Mouse (Mus musculus) neutrophil, adult 5-6 weeks (primary cell): Measurements from ENCODE around the gene Lmx1b. TPM values are rescaled to one million over a fixed set of nuclear protein-coding genes. Genes with fewer than 3 reads are reported as not detected.

ENCODE experiments used
- ATAC-seq: fragments of 151-379, 151-347 bp; 2 replicates; pipeline ENCODE4 v1.8.0; 2017; ENCODE audit warnings: mild to moderate bottlenecking, moderate TSS enrichment; ENCODE audit not compliant: insufficient number of reproducible peaks, poor library complexity, low FRiP score, severe bottlenecking; ENCODE audit errors: extremely low read depth
- total RNA-seq: library from RNA; stranded (forward); fragments of 200-1000 nt; gene quantifications from 2 replicates; pipeline ENCODE4 v1.2.3, GENCODE M21; 2017

Gene Lmx1b
- total RNA-seq = not detected in 2 replicates

GRCm38 (mm10) chr2:33640171-33640721, at the start of gene Lmx1b:
TSS of gene Lmx1b (minus strand) at chr2:33640511.
- no peak for ATAC-seq

GRCm38 (mm10) chr2:33689880-33690462, 49.7 kb upstream of the Lmx1b start:
- no peak for ATAC-seq

- ATAC-seq = no peak
Observed at GRCm38 (mm10) chr2:33689155-33689879, 49.0 kb upstream of the Lmx1b start.

- no peak for ATAC-seq
Observed at GRCm38 (mm10) chr2:33683594-33683993, 43.3 kb upstream of the Lmx1b start.

GRCm38 (mm10) chr2:33683095-33683494, 42.8 kb upstream of the Lmx1b start:
- no peak for ATAC-seq

- no peak for ATAC-seq
Observed at GRCm38 (mm10) chr2:33682219-33682618, 41.9 kb upstream of the Lmx1b start.

- ATAC-seq = no peak
Observed at GRCm38 (mm10) chr2:33678950-33679654, 38.8 kb upstream of the Lmx1b start.

- ATAC-seq = no peak
Observed at GRCm38 (mm10) chr2:33672701-33673472, 32.6 kb upstream of the Lmx1b start.

GRCm38 (mm10) chr2:33668741-33669140, 28.4 kb upstream of the Lmx1b start:
- no peak for ATAC-seq

- ATAC-seq = no peak
Observed at GRCm38 (mm10) chr2:33666388-33666945, 26.2 kb upstream of the Lmx1b start.

- ATAC-seq = no peak
Observed at GRCm38 (mm10) chr2:33665363-33666058, 25.2 kb upstream of the Lmx1b start.

GRCm38 (mm10) chr2:33664661-33665060, 24.4 kb upstream of the Lmx1b start:
- ATAC-seq = no peak

- ATAC-seq = no peak
Observed at GRCm38 (mm10) chr2:33659288-33659629, 18.9 kb upstream of the Lmx1b start.

- no peak for ATAC-seq
Observed at GRCm38 (mm10) chr2:33658602-33659287, 18.4 kb upstream of the Lmx1b start.

GRCm38 (mm10) chr2:33652517-33653198, 12.3 kb upstream of the Lmx1b start:
- no peak for ATAC-seq

- no peak for ATAC-seq
Observed at GRCm38 (mm10) chr2:33649371-33649770, 9.1 kb upstream of the Lmx1b start.

- ATAC-seq = no peak
Observed at GRCm38 (mm10) chr2:33648894-33649293, 8.6 kb upstream of the Lmx1b start.

GRCm38 (mm10) chr2:33646283-33646550, 5.9 kb upstream of the Lmx1b start:
- ATAC-seq = no peak
